Mouse (Mus musculus): ENCODE data around the gene Dnaja3. TPM values are rescaled to one million over a fixed set of nuclear protein-coding genes. Genes with fewer than 3 reads are reported as not detected.
A peak's percentile ranks its signal among the peaks of the same experiment; 100 is the strongest.

Gene Dnaja3
- total RNA-seq, 2 experiments from 2014 or later, result 56.9 to 62.2 TPM

DNA sequence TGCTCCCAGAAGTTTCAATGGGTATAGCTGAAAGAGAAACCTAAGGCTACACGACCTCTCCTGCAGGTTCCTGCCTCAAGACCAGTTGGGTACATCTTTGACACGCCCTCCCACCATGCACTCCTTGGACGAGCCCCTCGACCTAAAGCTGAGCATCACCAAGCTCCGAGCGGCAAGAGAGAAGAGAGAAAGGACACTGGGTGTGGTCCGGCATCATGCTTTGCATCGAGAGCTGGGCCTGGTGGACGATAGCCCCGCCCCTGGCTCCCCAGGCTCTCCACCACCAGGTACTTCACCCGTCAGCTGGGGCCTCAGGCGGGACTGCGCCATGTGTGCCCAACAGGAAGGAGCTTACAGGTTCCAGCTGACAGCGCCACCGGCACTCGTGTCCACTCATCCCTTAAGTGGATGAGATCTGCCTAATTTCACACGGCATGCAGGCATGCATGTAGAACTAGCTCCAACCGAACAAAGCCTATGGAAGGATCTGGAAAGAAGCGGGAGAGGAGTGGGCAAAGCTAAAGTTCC is 31.2 kb upstream of the Dnaja3 start:
- Histone ChIP-seq H3K27ac (no peak overlapping the region), H3K4me3 (no peak overlapping the region)
- no peak for TF ChIP-seq CTCF (IDR thresholded peaks at IDR 0.05)
- intact Hi-C loops (cut with DNase I), result no loop called here
- DNase-seq (ENCODE audit: extremely low spot score in 1 of 2, low spot score in 2 of 2), result no peak

DNA sequence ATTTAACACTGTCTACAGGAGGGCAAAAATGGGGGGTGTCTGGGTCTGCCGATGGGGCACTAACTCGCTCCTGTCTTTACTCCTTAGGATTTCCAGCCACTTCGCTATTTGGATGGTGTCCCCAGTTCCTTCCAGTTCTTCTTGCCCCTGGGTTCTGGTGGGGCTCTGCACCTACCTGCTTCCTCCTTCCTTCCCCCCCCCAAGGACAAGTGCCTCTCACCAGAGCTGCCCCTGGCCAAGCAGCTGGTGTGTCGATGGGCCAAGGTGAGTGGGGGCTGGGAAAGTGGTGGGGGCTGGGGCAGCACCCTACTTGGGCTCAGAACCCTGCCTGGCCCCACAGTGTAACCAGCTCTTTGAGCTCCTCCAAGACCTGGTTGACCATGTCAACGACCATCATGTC is 28.6 kb upstream of the Dnaja3 start:
- no peak for DNase-seq (ENCODE audit: extremely low spot score in 1 of 2, low spot score in 2 of 2)
- Histone ChIP-seq H3K27ac (no peak overlapping the region), H3K4me3 (no peak overlapping the region)
- intact Hi-C loops (cut with DNase I), result no loop called here
- no peak for TF ChIP-seq CTCF (IDR thresholded peaks at IDR 0.05)

DNA sequence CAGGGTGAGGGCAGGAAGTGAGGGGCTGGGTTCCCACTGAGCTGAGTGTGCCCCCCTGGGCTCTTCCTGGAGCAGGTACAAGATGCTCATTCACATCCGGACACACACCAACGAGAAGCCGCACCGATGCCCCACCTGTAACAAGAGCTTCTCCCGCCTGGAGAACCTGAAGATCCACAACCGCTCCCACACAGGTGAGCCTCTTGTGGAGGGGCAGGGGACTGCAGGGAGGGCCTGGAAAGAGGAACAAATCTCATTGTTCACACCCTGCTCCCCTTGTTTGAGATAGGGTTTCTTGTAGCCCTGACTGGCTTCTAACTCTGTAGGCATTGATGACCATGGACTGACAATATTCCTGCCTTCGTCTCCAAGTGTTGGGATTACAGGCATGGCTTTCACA is 28.1 kb upstream of the Dnaja3 start:
- intact Hi-C loops (cut with DNase I), result no loop called here
- Histone ChIP-seq H3K4me3 (no peak overlapping the region), H3K27ac (no peak overlapping the region)
- no peak for DNase-seq (ENCODE audit: extremely low spot score in 1 of 2, low spot score in 2 of 2)
- TF ChIP-seq CTCF (IDR thresholded peaks at IDR 0.05), result peak; percentile 25; the same call in 1 of the 2 replicates

DNA sequence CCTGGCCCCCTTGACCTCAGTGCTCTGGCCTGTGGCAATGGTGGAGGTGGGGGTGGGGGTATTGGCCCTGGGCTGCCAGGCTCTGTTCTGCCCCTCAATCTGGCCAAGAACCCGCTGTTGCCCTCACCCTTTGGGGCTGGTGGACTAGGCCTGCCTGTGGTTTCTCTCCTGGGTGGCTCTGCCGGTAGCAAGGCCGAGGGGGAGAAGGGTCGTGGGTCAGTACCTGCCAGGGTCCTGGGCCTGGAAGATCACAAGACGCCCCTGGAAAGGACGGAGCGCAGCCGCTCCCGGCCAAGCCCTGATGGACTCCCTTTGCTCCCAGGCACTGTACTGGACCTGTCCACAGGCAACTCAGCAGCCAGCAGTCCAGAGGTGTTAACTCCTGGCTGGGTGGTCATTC is 26.1 kb upstream of the Dnaja3 start:
- TF ChIP-seq CTCF (IDR thresholded peaks at IDR 0.05), result no peak
- no peak overlapping the region for H3K4me3 ChIP-seq
- H3K27ac ChIP-seq, result no peak overlapping the region
- DNase-seq (ENCODE audit: extremely low spot score in 1 of 2, low spot score in 2 of 2), result no peak
- intact Hi-C loops (cut with DNase I), result no loop called here

DNA sequence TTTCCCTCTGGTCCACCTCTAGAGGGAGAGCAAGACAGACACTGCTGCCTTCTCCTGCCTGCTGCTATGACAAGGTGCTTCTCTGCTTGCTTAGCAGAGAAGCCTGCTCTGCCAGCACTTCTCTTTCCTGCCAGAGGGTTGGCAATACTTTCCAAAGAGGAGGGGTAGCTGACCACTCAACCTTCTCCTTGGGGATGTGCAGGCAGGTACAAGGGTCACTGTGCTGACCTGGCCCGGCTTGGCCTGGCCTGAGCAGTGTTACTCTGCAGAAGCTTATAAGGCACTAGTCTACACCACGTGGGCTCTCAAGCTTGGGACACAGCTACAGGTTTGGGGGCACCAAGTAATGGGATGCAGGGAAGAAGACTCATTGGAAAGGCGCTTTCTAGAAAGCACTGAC is 25.1 kb upstream of the Dnaja3 start:
- DNase-seq (ENCODE audit: extremely low spot score in 1 of 2, low spot score in 2 of 2), result no peak
- H3K27ac ChIP-seq, result no peak overlapping the region
- no peak for TF ChIP-seq CTCF (IDR thresholded peaks at IDR 0.05)
- no peak overlapping the region for H3K4me3 ChIP-seq
- intact Hi-C loops (cut with DNase I), result no loop called here

DNA sequence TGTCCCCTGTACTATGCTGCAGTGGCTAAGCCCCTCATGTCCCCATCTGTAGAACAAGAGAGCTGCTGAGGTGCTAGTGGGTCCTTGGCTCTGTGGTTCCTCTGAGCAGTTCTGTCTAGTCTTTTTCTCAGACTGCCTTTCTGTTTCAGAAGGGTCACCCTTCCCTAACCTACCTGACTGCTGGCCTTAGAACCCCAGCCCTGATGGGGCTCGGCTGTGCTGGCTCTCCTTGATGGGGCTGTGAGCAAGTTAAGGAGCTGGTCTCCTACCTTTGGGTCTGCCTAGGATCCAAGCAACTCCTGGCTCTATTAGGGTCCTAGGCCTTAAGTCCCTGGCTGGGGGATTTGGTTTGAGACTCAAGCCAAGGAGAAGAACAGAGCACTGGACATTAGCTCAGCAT is 24.5 kb upstream of the Dnaja3 start:
- DNase-seq (ENCODE audit: extremely low spot score in 1 of 2, low spot score in 2 of 2), result no peak
- H3K27ac ChIP-seq, result no peak overlapping the region
- no peak for TF ChIP-seq CTCF (IDR thresholded peaks at IDR 0.05)
- no peak overlapping the region for H3K4me3 ChIP-seq
- intact Hi-C loops (cut with DNase I), result no loop called here

DNA sequence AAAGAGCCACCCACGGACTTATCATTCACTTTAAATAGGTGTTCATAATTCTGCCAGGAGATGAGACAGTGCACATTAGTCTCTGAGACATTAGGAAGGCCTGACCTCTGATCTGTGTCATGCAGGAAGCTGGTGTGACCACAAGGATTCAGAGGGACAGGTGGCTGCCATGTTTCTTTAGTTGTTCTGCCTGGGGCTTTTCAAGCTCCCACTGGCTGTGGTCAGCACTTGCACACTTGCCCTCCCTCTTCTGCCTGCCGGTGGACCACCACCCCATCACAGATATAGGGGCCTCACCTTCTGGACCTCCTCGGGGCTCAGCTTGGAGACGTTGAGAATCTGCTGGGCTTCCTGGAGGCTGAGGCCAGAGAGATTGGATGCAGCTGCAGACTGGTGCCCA is 23.0 kb upstream of the Dnaja3 start:
- TF ChIP-seq CTCF (IDR thresholded peaks at IDR 0.05), result no peak
- intact Hi-C loops (cut with DNase I), result no loop called here
- Histone ChIP-seq H3K4me3 (no peak overlapping the region), H3K27ac (no peak overlapping the region)
- no peak for DNase-seq (ENCODE audit: extremely low spot score in 1 of 2, low spot score in 2 of 2)

DNA sequence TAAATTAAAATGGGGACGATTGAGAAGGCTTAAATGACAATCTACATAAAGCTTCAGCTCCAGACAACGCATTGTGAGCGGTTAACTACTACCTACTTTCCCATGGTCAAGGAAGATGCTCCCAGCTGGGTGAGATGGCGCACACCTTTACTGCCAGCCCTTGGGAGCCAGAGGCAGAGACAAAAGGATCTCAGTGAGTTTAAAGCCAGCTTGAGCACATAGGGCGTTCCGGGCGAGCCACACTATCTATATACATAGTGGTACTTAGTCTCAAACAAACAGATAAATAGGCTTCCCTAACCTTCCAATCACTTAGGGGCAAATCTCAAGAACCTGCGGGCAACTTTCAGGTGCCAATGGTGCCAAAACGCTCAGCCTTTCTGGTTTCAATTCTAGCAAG is 15.7 kb upstream of the Dnaja3 start:
- peak overlapping the region; percentile 91 for H3K27ac ChIP-seq
- intact Hi-C loops (cut with DNase I), result no loop called here
- DNase-seq (ENCODE audit: extremely low spot score in 1 of 2, low spot score in 2 of 2), result no peak
- TF ChIP-seq CTCF (IDR thresholded peaks at IDR 0.05), result no peak
- peak overlapping the region; percentile 66 for H3K4me3 ChIP-seq

DNA sequence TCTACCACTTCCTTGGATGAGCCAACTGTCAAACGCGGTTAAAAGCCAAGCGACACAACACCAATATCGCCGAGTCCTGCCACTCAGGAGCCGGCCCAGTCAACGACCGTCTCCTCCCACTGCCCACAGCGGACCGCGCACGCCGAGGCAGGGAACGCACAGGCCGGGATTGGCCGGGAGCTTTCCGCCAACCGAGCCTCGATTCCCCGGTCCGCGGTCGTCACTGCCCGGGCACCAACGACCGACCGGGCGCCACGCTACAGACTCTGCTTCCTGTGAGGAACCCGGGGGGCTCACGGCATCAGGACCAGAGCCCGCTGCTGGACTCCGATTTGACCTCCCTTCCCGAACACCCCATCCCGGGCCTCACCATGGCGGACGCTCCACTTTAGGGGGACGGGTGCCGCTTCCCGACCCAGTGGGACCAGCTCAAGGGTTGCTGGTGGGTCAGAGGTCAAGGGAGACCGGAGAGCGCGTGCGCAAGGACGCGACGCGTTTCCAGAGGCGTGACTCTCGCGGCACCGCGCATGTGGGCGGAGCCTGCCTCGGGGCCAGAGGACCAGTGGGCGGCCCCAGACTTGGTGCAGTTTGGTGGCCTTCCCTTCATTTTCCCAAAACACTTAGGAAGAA is 15.2 kb upstream of the Dnaja3 start, which contains the start of gene Pam16:
TSS of gene Pam16 (minus strand) at position 508 of the 630 bp plus-strand sequence.
- DNase-seq (ENCODE audit: extremely low spot score in 1 of 2, low spot score in 2 of 2), result peak; percentile 90 to 91
- peak within 1 kb of the TSS; percentile 66 for H3K4me3 ChIP-seq
- TF ChIP-seq CTCF (IDR thresholded peaks at IDR 0.05), result no peak
- peak within 1 kb of the TSS; percentile 91 for H3K27ac ChIP-seq
- intact Hi-C loops (cut with DNase I), result no loop called here

DNA sequence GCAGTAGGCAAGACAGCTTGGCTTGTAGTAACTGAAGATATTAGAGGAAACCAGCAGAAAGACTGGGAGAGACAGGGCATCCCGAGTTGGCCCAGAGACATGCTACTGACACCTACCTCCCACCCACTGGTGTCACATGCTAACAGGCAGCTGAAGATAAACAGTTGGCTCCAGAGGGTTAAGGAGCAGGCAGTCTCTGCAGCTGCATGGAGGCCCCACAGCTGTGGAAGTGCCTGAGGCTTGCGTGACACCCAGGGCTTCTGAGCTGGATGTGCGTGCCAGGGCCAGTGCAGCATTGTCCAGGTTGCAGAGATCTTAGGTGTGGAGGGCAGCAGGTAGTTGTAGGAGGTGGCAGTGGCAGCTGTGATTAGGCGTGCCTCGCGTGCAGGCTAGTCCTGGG is 12.7 kb upstream of the Dnaja3 start:
- H3K4me3 ChIP-seq, result no peak overlapping the region
- DNase-seq (ENCODE audit: extremely low spot score in 1 of 2, low spot score in 2 of 2), result no peak
- H3K27ac ChIP-seq, result no peak overlapping the region
- intact Hi-C loops (cut with DNase I), result no loop called here
- no peak for TF ChIP-seq CTCF (IDR thresholded peaks at IDR 0.05)

DNA sequence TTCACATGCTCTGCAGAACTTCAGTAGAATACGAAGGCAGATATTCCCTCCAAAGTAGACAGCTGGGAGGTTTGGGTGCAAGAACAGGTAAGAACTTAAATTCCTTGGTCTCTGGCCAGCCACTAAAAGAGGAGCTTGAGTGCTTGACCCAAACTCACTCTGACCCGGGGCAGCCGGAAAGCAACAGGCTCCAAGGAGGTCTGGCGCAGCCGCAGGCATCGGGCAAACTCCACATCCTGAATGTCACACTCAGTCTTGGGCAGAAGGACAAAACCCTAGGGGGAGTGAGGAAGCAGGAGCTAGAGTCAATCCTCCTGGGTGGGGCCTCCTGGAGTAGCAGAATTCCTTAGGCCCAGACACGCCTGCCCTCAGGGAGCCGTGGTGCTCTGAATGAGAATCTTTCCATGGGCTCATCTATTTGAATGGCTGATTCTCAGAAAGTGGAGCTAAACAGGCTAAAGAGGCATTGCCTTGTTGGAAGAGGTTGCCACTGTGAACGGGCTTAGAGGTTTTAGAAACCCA is 10.8 kb upstream of the Dnaja3 start:
- Histone ChIP-seq H3K27ac (no peak overlapping the region), H3K4me3 (no peak overlapping the region)
- no peak for TF ChIP-seq CTCF (IDR thresholded peaks at IDR 0.05)
- no peak for DNase-seq (ENCODE audit: extremely low spot score in 1 of 2, low spot score in 2 of 2)
- intact Hi-C loops (cut with DNase I), result no loop called here

DNA sequence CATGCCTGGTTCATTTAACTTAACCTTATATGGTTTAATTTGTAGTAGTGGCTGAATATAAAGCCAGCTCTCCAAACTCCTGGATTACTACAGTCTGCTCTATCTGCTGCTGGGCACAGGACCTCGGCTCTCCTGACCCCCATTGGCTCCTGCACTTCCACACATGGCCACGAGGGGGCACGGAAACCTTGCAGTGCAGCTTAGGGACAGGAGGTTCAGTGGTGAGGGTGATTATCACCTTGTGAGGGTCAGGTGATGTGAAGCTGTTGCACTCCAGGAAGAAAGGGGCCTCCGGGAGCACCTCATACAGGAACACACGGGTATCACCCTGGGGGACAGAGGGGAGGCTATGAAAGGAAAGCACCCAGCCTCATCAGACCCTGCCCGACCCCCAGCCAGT is 9.8 kb upstream of the Dnaja3 start:
- intact Hi-C loops (cut with DNase I), result loop anchor here (1.0 kb wide), 1 partner anchor 37 kb away; no protein-coding TSS in a partner anchor
- TF ChIP-seq CTCF (IDR thresholded peaks at IDR 0.05), result peak; percentile 99

DNA sequence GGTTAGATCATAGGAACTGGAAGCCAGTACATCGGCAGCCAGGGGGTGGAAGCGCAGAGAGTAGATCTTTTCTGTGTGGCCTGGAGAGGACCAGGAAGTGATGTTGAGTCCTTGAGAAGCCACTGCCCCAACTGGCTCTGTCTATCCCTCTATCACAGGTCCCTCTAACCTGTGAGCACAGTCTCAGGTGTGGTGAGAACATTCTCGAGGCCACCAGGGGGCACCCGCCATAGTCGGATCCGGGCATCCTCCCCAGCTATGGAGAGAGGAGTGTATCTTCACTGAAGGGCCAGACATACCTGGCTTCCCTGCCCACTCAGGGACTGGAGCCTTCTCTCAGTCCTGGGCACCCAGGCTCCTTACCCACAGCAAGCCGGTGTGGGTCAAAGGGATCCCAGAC is 7.7 kb upstream of the Dnaja3 start:
- Histone ChIP-seq H3K4me3 (no peak overlapping the region), H3K27ac (no peak overlapping the region)
- intact Hi-C loops (cut with DNase I), result no loop called here
- no peak for DNase-seq (ENCODE audit: extremely low spot score in 1 of 2, low spot score in 2 of 2)
- peak; percentile 49 for TF ChIP-seq CTCF (IDR thresholded peaks at IDR 0.05)

More for the DNA sequence above, 9.8 kb upstream of the Dnaja3 start:
- Histone ChIP-seq H3K27ac (no peak overlapping the region), H3K4me3 (no peak overlapping the region)
- DNase-seq (ENCODE audit: extremely low spot score in 1 of 2, low spot score in 2 of 2), result peak; percentile 66 to 84

Data from left cerebral cortex, adult 2 months (tissue).